Comparison of ENCODE assay signal across 8 mouse cellular contexts in genomic region chr15:12009712-12010601, GRCm38 (mm10). TPM values are rescaled to one million over a fixed set of nuclear protein-coding genes. Genes with fewer than 3 reads are reported as not detected.
DNase-seq lines count a peak whose midpoint lies in the region; ATAC-seq lines count a peak whose summit lies in the region.

No protein-coding gene starts in this region.

- no peaks in the 10 kb centered on the region for H3K9me3 ChIP-seq in hindbrain, embryonic 15.5 days

- H3K36me3 ChIP-seq in hindbrain, embryonic 15.5 days: no peaks in the 10 kb centered on the region

- no peaks in the 10 kb centered on the region for H3K27me3 ChIP-seq in hindbrain, embryonic 15.5 days

- H3K27ac ChIP-seq in brown adipose tissue, adult 24 weeks (replicated peaks; ENCODE audit: low read depth, low read length): no peak overlapping the region
- H3K27ac ChIP-seq in hindbrain, embryonic 15.5 days (replicated peaks): no peak overlapping the region

- H3K9ac ChIP-seq in hindbrain, embryonic 15.5 days: no peak overlapping the region

- H3K4me1 ChIP-seq in brown adipose tissue, adult 24 weeks (ENCODE audit: control insufficient read depth, insufficient read depth, insufficient read length, low read length): no peaks in the 10 kb centered on the region
- no peaks in the 10 kb centered on the region for H3K4me1 ChIP-seq in hindbrain, embryonic 15.5 days (replicated peaks)

- DNase-seq in frontal cortex, postnatal 10 days (ENCODE audit: low spot score in 2 of 2): no peak
- DNase-seq in lung, postnatal 14 days: peak; percentile 13
- peak; percentile 47 to 68 for DNase-seq in spleen, postnatal 4 days (ENCODE audit: low spot score in 2 of 2)
- no peak for DNase-seq in adrenal gland, postnatal 25 days
- no peak for DNase-seq in gastrocnemius, postnatal 36 days

- H3K4me3 ChIP-seq in brown adipose tissue, adult 24 weeks (ENCODE audit: insufficient read depth, low read depth, low read length): peak overlapping the region; percentile 40
- peak overlapping the region; percentile 27 for H3K4me3 ChIP-seq in hindbrain, embryonic 15.5 days

- H3K4me2 ChIP-seq in hindbrain, embryonic 15.5 days: peak overlapping the region; percentile 51

- intact Hi-C loops in gastrocnemius, postnatal 36 days (cut with DNase I): no loop called here

- 69% methylated on average over 23 of the region's 23 CpGs for WGBS in hindbrain, embryonic 15.5 days

- peak; percentile 58 for ATAC-seq in frontal cortex, adult (ENCODE audit: low TSS enrichment)
- no peak for ATAC-seq in hindbrain, embryonic 15.5 days (ENCODE audit: low FRiP score, low read depth)

RNA-seq across cellular contexts. Expression of gene Sub1, which starts 13.2 kb away (rescaled TPM):
- polyA plus RNA-seq in brown adipose tissue, adult 24 weeks (2012; ENCODE audit: insufficient read depth, insufficient read length, missing spikeins): 220 and 238 TPM in 2 replicates
- 489 and 545 TPM in 2 replicates for polyA plus RNA-seq in hindbrain, embryonic 15.5 days (2015; fragmentation: Nextera tagmentation; extraction: Ambion mirVana)
- 206 and 209 TPM in 2 replicates for total RNA-seq in adrenal gland, postnatal 25 days (2021)
- 10 to 100 TPM; 74.9 to 81.2 TPM for total RNA-seq in gastrocnemius, postnatal 36 days (2021)

Comparison
In these comparisons a context has a peak if more than half of its experiments do, and no peak if none do; other contexts are left out.
1. DNase-seq: peak in lung, postnatal 14 days (single experiment) and spleen, postnatal 4 days (2 of 2); none in frontal cortex, postnatal 10 days (0 of 2), adrenal gland, postnatal 25 days (single experiment) and gastrocnemius, postnatal 36 days (0 of 2).